Mouse (Mus musculus): ENCODE measurements around the gene Upp2.

Gene Upp2

GRCm38 (mm10) chr2:58567066-58567810 is at the start of gene Upp2, which contains the start of gene Acvr1:
TSS of gene Upp2 (plus strand) at chr2:58567298.
TSS of gene Acvr1 (minus strand) at chr2:58567157.
- peak; percentile 90 to 95 for DNase-seq

GRCm38 (mm10) chr2:58518517-58518916 is 48.6 kb upstream of the Upp2 start:
- DNase-seq = no peak

GRCm38 (mm10) chr2:58520727-58521126 is 46.4 kb upstream of the Upp2 start:
- DNase-seq = no peak

GRCm38 (mm10) chr2:58521621-58522020 is 45.5 kb upstream of the Upp2 start:
- no peak for DNase-seq

- DNase-seq = no peak
These were observed 44.0 kb upstream of the Upp2 start for GRCm38 (mm10) chr2:58523097-58523496.

- no peak for DNase-seq
These were observed 43.2 kb upstream of the Upp2 start for GRCm38 (mm10) chr2:58523894-58524293.

GRCm38 (mm10) chr2:58524356-58524755 is 42.7 kb upstream of the Upp2 start:
- DNase-seq = no peak

GRCm38 (mm10) chr2:58527786-58528185 is 39.3 kb upstream of the Upp2 start:
- no peak for DNase-seq

- no peak for DNase-seq
These were observed 37.7 kb upstream of the Upp2 start for GRCm38 (mm10) chr2:58529384-58529783.

- no peak for DNase-seq
These were observed 37.1 kb upstream of the Upp2 start for GRCm38 (mm10) chr2:58529860-58530440.

GRCm38 (mm10) chr2:58530521-58530920 is 36.6 kb upstream of the Upp2 start:
- no peak for DNase-seq

GRCm38 (mm10) chr2:58532260-58532850 is 34.7 kb upstream of the Upp2 start:
- DNase-seq = peak; percentile 84 to 92

- DNase-seq = peak in 1 of 2 experiments; percentile 36
These were observed 33.5 kb upstream of the Upp2 start for GRCm38 (mm10) chr2:58533521-58534001.

- no peak for DNase-seq
These were observed 32.7 kb upstream of the Upp2 start for GRCm38 (mm10) chr2:58534379-58534778.

- no peak for DNase-seq
These were observed 31.9 kb upstream of the Upp2 start for GRCm38 (mm10) chr2:58535233-58535632.

- DNase-seq = no peak
These were observed 30.3 kb upstream of the Upp2 start for GRCm38 (mm10) chr2:58536796-58537195.

GRCm38 (mm10) chr2:58538196-58538595 is 28.9 kb upstream of the Upp2 start:
- no peak for DNase-seq

GRCm38 (mm10) chr2:58543252-58543651 is 23.8 kb upstream of the Upp2 start:
- no peak for DNase-seq

GRCm38 (mm10) chr2:58544368-58544767 is 22.7 kb upstream of the Upp2 start:
- no peak for DNase-seq

GRCm38 (mm10) chr2:58546264-58546663 is 20.8 kb upstream of the Upp2 start:
- DNase-seq = no peak

- DNase-seq = no peak
These were observed 18.2 kb upstream of the Upp2 start for GRCm38 (mm10) chr2:58548943-58549342.

- DNase-seq = no peak
These were observed 17.1 kb upstream of the Upp2 start for GRCm38 (mm10) chr2:58549960-58550359.

- no peak for DNase-seq
These were observed 16.6 kb upstream of the Upp2 start for GRCm38 (mm10) chr2:58550488-58550887.

- no peak for DNase-seq
These were observed 15.2 kb upstream of the Upp2 start for GRCm38 (mm10) chr2:58551866-58552265.
